Mouse (Mus musculus): ENCODE results near the gene Nup50.

Gene Nup50

DNA sequence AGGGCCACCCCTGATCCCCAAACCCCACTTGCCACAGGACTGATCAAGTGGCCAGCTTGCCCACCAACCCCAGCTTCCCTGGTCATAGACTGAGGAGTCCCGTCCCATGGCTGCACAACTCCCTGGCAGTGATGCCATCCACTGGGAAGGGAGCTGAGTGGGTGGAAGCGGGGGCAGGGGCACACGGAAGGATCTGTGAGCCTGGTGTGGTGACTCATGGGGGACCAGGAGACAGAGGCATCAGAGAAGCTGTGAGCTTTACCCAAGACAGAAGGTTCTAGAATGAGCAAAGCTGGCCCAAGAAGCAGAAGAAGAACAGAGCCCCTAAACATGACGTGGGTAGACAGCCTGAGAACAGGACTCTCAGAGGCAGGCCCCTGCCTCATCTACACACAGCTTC is 26.8 kb downstream of the Nup50 start:
- no peak for DNase-seq (ENCODE audit: low read depth, low spot score)

DNA sequence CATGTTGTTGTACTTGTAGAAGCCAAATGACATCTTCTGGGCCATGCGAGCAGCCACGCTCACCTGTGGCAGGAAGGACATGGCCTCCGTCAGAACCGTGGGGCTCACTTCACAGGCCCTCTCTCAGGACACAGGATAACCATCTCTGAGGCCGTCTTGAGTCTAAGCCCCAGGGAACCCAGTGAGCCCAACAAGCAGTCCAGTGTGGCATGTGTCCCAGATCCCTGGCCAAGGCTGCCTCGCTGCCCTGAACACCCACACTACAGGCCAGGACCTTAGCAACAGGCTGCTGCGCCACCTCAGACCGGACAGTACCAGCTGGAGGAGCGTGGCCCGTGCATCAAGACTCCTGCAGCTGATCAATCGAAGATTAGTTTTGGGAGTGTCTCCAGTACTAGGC is 30.0 kb downstream of the Nup50 start:
- DNase-seq (ENCODE audit: low read depth, low spot score): no peak

DNA sequence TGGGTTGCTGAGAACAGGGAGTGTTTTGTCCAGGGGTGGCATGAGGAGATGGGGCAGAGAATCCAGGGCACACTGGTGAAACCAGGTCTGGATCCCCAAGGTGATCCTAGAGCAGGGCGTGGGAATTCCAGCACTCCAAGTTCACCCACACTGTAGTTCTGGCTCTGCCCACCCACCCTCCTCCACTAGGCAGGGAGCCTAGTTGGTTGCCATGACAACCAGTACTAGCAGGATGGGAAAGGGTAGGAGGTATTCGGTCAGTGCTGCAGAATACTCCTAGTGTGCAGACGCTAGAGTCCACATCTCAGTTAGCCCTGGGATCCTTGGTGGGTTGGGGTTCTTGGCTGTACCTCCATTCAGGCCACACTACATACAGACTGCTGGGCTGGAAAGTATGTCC is 34.6 kb downstream of the Nup50 start:
- peak; percentile 32 for DNase-seq (ENCODE audit: low read depth, low spot score)

DNA sequence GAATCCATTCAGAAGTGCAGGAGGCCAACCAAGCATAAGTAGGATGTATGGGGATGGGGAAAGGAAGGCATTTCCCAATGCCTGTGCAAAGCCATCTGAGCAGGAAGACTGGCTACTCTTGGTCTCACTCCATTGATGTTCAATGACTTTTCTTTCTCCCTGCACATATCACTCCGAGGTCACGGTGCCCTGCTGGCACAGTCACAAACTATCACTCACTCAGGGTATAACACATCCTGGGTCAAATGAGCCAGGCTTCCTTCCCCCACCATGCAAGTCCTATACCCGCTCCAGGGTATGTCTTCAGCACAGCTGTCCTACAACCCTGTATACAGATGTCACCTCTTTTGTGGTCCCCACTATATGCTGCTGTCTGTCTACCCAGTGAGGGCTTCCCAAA is 35.1 kb downstream of the Nup50 start:
- DNase-seq (ENCODE audit: low read depth, low spot score): no peak

DNA sequence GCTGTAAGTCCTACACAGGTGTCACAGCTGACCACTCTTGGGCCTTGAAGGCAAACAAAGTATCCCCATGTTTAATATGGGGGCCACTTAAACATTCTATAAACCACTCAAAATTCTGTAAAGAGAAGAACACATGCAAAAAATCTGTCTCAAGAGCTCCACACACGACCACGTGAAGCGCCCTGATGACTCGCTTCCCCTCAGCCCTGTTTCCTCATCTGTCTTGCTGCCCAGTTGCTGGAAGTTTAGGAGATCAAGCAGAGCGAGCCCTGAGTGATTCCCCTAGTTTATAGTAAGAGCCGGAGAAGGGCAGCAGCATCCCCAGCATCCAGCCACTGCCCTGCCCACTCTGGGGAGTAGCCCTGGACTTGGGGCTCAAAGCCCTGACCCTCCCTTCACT is 36.7 kb downstream of the Nup50 start:
- no peak for DNase-seq (ENCODE audit: low read depth, low spot score)

DNA sequence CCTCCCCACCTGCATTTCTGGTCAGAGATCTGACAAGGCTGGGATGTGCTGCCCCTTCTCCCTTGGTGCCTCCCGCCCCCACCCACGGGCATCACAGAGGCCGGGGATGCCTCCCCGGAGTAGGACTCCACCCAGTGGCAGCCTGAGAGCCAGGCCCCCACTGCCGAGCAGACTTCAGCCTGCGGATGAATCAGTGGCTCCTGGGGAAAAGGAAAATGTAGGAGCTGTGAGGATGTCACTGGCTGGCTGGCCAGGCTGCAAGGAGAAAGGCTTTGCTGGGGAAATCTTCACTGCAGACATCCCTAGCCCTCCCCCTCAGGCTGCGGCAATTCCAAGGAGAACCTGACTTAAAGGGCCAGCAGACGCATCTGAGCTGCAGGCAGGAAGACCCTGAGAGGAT is 37.5 kb downstream of the Nup50 start:
- DNase-seq (ENCODE audit: low read depth, low spot score): no peak

DNA sequence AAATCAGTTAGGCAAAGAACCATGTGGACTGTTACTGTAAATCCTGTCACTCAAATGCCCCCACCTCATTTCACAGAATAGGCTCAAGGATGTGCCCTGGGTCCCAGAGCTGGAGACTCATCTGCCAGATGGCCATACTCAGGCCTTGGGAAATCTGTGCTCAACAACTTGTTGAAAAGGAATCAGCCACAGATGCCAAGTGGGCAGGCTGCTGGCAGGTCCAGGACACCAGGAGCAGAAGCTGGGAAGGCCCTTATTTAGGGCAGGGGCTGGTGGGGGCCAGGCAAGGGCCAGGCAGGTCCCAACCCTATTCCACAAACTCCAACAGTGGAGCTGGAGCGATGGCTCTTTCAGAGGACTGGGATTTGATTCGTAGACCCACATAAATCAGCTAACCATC is 39.3 kb downstream of the Nup50 start:
- DNase-seq (ENCODE audit: low read depth, low spot score): no peak

DNA sequence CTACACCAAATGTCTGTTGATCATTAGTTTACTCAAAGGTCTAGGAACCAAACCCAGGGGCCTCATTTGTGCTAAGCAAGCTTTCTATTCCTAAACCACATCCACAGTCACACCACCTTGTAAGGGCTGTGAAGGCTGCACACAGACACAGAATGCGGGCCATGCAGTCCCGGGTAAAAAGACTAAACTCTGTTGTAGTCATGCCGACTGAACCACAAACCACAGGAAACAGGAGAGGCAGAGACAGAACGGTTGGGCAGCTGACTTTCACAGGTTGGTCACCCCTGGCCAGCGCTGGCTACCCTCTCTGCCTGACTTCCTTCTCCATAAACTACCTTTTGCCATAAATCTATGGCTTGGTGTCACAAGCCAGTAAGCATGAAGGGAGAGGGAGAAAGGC is 41.6 kb downstream of the Nup50 start:
- no peak for DNase-seq (ENCODE audit: low read depth, low spot score)

DNA sequence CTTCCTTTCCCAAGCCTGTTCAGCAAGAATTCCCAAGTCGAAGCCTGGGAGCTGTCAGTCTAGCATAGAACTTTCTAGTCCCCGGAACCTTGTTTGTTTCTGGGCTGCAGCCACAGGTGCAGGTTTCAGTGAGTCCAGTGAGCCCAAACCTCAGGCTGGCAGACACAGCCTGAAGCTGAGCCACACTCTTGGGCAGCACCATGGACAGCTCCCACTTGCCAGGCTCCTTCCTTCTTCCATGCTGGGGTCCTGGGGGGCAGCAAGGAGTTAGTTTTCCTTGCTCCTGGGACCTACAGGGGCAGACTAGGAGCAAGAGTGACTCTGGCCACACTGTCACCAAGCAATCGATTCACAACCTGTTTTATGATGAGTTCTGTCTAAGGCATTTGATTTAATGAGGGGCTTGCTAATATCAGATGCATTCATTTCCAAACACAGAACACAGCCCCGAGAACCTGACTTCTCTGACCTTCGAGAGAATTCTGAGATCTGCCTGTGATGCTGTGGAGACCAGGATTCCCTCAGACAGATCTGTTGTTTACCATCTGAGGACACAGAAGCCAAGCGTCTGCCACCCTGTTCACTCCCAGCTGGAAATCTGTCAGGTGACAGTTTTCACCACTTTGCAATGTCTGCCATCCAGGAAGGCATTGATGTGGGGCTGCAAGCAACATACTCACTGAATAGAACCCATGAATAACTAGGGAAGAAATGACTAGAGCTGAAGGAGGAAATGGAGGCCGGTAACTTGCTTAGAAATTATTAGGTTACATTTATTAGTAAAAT is 42.6 kb downstream of the Nup50 start:
- DNase-seq (ENCODE audit: low read depth, low spot score): peak; percentile 70

DNA sequence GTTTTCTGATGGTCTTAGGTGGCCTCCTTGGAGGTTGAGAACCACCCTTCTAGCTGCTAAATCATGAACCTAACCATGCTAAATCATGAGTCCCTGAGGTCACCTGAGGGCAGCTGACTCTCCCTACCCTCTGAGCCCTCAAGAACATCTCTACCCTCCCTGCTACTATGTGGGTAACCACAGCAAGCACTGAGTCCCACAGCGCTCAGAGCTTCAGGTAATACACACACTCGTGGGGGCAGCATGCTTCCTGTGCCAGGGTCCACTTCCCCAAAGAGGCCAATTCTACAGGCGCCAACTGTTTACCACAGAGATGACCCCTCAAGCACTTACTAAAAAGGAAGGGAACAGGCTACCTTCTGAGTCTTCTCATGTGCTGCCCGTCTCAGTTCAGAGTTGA is 45.3 kb downstream of the Nup50 start:
- no peak for DNase-seq (ENCODE audit: low read depth, low spot score)

DNA sequence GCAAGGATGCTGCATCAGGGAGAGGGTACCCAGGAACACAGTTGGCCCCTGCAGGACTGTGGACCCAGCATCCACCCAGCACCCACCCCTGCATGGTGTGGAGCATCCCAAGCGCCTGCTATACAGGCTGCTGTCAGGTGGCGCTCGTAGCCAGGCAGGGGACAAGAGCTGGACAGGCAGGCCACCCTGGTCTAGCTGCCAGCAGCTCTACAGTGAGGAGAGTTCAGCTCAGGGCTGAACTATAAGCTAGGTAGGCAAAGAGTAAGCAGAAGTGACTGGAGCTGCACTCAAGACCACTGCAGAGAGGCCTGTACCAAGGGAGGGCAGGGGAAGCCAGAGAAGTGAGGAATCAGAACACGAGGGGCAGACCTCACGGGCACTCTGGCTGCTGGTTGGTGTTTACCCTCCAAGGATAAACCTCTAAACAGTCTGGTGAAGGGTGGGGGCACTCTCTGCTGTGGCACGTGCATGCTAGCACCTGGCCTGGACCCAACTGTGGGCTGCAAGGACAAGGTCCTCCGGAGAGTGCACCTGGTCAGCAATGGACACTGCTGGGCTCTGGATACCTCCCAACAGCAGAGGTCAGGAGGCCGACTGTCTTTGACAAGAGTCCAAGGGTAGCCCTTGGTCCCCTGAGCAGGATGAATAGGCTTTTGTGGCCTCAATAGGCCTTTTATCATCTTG is 49.8 kb downstream of the Nup50 start:
- DNase-seq (ENCODE audit: low read depth, low spot score): no peak

DNA sequence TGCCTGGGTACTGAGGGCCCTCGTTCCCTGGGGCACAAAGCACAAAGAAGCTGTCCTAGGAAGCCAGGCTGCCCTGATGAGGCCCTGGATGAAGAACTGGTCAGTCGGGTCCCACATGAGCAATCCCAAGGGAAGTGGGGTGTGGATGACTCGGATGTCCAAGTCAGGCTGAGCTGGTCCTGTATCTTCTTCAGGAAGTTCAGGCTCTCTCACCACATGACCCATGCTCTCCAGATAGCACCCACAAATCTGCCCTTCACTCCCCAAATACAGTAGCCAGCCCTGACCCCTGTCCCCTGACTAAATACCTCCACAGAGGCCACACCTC is 50.3 kb downstream of the Nup50 start:
- DNase-seq (ENCODE audit: low read depth, low spot score): no peak

DNA sequence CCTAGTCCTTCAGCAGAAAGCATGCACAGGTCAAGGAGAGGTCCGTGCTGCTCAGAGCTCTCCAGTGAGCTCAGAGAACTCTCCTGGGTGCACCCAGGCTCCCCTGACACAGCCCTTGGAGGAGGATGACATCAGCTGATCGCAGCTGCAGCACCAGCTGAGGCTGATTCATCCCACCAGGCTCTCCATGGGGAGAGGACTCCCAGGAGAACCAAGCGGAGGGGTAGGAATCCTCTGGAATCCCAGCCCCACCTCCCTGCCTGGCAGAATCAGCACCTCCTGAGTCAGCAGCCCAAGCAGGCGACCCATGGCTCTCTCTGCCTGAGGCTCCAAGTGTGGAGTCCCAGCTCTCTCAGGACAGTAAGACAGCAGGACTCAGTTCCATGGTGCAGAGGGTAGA is 52.5 kb downstream of the Nup50 start:
- no peak for DNase-seq (ENCODE audit: low read depth, low spot score)

DNA sequence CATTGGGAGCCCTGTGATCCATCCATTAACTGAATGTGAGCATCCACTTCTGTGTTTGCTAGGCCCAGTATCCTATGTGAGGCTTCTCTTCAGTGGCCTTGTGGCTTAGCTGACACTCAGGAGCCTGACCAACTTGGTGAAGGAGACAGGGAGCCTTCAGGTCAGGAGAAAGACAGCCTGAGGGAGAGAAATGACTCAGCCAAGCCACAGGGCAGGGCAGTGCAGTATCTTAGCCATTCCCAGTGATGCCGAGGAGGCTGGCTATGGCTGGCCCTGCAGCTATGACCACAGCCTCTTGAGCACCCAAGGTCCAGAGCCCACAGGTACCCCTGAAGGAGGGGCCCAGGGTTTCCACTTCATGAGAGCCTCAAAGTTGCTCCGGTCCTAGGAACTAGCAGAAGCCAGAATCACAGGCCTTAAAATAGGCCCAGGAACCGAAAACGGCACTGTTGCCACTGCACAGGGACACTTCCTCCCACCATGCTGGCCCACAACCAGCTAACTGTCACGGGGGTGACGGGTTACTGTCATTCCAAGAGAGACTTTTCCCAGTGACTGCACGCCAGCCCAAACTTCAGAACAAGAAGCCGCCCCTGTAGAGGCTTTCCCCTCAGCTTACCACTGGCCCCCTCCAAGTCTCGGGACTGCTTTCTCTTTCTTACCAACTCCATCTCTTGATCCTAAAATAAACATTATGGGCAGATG is 58.5 kb downstream of the Nup50 start:
- no peak for DNase-seq (ENCODE audit: low read depth, low spot score)

DNA sequence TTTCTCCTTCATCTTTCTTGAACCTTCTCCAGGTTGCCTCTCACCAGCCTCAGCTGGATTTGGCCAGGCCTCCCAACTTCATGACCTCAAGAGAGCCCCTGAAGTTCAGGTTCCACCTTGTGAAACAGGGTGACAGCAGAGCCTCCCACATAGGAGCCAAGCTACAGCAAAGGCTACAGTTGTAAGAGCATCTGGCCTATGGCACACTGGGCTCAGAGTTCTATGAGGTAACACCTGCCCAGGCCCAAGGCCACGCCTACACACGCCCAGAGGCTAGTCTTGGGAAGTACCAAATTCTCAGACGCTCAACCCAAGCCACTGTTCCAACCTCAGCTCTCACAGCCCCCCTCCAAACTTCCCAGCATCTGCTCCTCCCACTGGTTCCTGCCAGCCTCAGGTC is 59.7 kb downstream of the Nup50 start:
- DNase-seq (ENCODE audit: low read depth, low spot score): peak; percentile 27

DNA sequence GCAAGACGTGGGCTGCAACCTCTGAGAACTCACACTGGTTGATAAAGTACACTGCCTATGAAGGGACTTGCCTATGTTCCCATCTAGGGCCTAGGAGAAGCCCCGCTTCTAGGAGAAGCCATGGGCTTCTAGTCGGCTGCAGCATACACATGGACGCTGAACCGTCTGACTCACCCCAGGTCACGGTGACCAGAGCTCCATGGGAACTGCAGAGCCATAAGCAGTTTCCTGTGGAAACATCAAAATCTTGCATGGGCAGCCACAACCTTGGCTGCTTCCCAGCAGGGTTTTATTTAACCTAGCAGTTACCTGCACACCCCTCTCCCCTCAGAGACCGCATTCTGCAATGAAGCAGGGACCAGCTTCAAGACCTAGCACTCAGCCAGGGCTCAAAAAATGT is 60.5 kb downstream of the Nup50 start:
- no peak for DNase-seq (ENCODE audit: low read depth, low spot score)

DNA sequence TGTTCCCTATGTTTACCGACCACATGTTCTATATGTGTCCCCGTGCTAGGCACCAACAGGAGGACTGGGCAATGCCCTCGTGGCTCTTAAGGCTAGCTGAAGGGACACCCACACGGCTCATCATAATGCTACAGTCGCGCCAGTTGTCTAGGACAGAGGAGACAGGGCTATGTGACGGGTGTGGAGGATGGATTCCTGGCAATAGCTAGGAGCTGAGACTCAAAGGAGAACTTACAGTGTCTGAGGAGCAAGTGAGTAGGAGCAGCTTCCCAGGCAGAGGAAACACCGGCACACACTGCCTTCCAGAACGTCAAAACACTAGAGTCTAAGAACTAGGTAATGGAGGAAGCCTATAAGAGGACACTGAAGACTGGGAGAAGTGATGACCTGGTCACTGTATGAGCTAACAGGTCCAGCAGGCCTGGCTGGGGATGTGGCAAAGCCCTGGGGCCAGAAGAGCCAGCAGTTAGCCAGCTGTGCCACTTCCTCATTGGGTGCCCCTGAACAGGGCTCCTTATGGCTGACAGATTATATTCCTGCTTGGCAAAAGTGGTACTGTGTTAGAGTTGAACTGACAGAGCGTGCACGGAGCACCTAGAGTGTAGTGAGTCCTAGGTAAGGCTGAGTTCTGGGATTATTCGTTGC is 62.4 kb downstream of the Nup50 start:
- no peak for DNase-seq (ENCODE audit: low read depth, low spot score)

DNA sequence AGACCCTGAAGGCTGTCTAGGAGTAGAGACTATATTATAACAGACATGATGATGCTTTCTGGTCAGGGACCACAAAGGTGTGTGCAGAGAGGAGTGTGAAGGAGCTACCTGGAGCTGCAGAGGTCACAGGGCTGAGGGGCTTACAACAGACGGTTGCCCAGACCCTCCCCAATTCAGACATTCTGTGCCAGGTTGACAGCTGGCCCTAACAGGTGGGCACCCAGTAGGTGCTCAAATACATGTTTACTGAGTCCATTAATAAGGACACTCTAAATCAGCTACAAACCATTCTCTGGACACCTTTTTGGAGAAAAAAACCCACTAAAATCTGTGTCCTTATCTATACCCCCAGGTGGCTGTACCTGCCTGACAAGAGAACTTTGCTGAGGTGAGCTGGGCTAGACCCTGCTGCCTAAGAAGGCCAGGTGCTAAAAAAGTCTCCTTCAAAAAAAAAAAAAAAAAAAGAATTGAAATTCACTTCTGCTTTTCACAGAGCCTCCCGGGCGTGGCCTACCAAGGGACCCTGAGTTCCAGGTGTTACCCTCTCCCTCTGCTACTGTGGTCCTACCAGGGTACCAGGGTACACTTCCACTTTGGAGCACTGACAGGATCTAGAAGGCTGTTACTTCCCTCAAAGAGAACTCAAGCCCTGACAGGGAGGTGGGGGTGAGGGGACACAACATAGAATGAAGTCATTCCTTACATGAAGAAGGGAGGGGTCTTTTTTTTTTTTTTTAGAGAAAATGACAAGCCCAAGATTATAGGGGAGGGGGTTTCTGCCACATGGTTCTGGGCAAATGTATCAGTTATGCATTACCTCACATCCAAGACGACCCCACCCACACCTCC is 63.2 kb downstream of the Nup50 start:
- no peak for DNase-seq (ENCODE audit: low read depth, low spot score)

DNA sequence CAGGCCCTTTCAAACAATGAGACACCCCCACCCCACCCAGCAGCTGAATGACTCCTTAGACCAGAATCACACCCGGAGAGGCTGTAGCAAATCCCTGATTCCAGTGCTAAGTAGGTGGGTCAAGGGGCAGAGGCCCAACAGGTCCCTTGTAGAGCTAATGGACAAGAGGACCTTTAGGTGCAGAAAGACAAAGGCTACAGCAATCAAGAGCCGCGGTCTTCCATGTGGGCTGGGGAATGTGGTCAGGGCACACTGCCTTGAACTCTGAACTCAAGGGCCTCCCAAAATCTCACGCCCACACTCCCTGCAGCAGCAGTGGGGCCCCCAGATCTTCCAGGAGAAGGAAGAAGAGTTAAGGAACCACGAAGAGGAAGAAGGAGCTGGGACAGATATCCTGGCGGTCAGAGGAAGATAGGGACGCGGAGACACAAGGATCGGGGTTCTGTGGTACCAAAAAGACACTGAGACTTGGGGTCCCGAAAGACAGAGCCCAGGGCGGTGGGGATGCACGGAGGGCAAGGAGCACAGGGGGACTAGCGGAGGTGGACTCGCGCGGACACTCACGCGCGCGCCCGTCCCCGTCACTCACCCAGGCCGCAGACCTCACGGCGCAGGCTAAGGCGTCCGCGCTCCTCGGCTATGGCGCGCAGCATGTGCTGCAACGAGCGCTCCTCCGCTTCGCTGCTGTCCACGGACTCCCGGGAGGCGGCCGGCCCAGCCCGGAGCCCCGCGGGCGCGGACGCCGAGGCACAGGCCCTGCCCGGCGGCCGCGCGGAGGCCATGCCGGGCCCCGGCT is 64.0 kb downstream of the Nup50 start:
- peak; percentile 29 for DNase-seq (ENCODE audit: low read depth, low spot score)
